8 mouse cellular contexts compared by ENCODE assay signal in the genomic region with DNA sequence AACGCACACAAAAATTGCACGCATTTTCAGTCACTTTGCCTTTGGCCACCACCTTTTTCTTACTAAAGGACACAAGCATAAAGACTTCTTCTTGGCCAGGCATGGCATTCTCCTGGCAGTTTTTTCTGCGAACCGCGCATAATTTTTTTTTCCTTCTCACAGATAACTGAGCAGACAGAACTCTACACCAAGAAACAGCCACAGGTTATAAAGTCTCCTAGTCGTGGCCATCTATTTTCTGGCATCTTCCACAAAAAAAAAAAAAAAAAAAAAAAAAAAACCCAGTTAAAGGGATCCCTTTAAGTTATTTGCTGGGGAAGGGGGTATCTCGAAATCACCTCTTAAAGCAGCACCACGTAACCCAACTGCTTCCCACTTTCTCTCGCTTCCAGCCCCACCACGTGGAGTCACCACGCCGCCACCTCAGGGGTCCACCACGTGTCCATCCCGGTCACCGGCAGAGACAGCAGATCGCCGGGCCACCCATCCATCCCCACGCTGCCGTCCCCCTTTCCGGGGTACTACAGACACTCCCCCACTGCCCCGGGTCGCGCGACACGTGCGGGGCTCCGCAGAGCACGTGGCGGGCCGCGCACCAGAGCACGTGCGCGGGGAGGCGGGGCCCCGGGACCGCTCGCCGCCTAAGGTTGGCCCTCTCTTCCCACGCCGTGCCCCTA. TPM values are rescaled to one million over a fixed set of nuclear protein-coding genes. Genes with fewer than 3 reads are reported as not detected.
DNase-seq lines count a peak whose midpoint lies in the region; ATAC-seq lines count a peak whose summit lies in the region.

No protein-coding gene starts in this region.

- peak overlapping the region; percentile 99 for H3K27ac ChIP-seq in limb, embryonic 13.5 days
- peak overlapping the region; percentile 99 for H3K27ac ChIP-seq in stomach, embryonic 14.5 days (ENCODE audit: low read length)

- no peak; the same call in 1 of the 2 replicates for ATAC-seq in megakaryocyte, adult 5-6 weeks (ENCODE audit: poor library complexity, severe bottlenecking)
- ATAC-seq in limb, embryonic 13.5 days (ENCODE audit: low FRiP score, low read depth): no peak; the same call in 1 of the 2 replicates
- ATAC-seq in stomach, embryonic 14.5 days (ENCODE audit: insufficient number of reproducible peaks, insufficient read depth, low FRiP score, low read depth): no peak

- H3K4me3 ChIP-seq in megakaryocyte, embryonic 14.5 days (replicated peaks): peak overlapping the region; percentile 98
- H3K4me3 ChIP-seq in limb, embryonic 13.5 days: peak overlapping the region; percentile 92
- H3K4me3 ChIP-seq in stomach, embryonic 14.5 days (ENCODE audit: low read depth, low read length): peak overlapping the region; percentile 83

- H3K4me1 ChIP-seq in megakaryocyte, embryonic 14.5 days: peaks cover 70% of the 10 kb centered on the region
- H3K4me1 ChIP-seq in limb, embryonic 13.5 days: peaks cover 26% of the 10 kb centered on the region
- peaks cover 18% of the 10 kb centered on the region; the same call in 1 of the 2 replicates for H3K4me1 ChIP-seq in stomach, embryonic 14.5 days (ENCODE audit: control insufficient read depth, insufficient read depth, low read length)

- H3K9ac ChIP-seq in limb, embryonic 13.5 days: peak overlapping the region; percentile 96
- peak overlapping the region; percentile 86 for H3K9ac ChIP-seq in stomach, embryonic 14.5 days (replicated peaks; ENCODE audit: low read depth, low read length)

- H3K9me3 ChIP-seq in megakaryocyte, embryonic 14.5 days: no peaks in the 10 kb centered on the region
- no peaks in the 10 kb centered on the region for H3K9me3 ChIP-seq in limb, embryonic 13.5 days
- no peaks in the 10 kb centered on the region for H3K9me3 ChIP-seq in stomach, embryonic 14.5 days (ENCODE audit: control insufficient read depth, low read depth, low read length)

- peaks cover 47% of the 10 kb centered on the region for H3K36me3 ChIP-seq in megakaryocyte, embryonic 14.5 days (replicated peaks; ENCODE audit: low read length)
- peaks cover 42% of the 10 kb centered on the region for H3K36me3 ChIP-seq in limb, embryonic 13.5 days
- H3K36me3 ChIP-seq in stomach, embryonic 14.5 days (ENCODE audit: control insufficient read depth, insufficient read depth, low read length): peaks cover 42% of the 10 kb centered on the region

- DNase-seq in cerebellum, adult 11-12 months: peak; percentile 38
- no peak for DNase-seq in cerebellum, postnatal 10 days
- no peak for DNase-seq in adipocyte (ENCODE audit: low spot score)
- no peak for DNase-seq in urinary bladder, postnatal 14 days (ENCODE audit: low spot score)

- WGBS in limb, embryonic 13.5 days: under 1% methylated on average over 41 of the region's 41 CpGs
- WGBS in stomach, embryonic 14.5 days: under 1% methylated on average over 38 of the region's 41 CpGs

- peak overlapping the region; percentile 89 for H3K4me2 ChIP-seq in limb, embryonic 13.5 days (replicated peaks)
- H3K4me2 ChIP-seq in stomach, embryonic 14.5 days (replicated peaks; ENCODE audit: low read depth, low read length): peak overlapping the region; percentile 83

- no peaks in the 10 kb centered on the region for H3K27me3 ChIP-seq in megakaryocyte, embryonic 14.5 days (replicated peaks)
- no peaks in the 10 kb centered on the region for H3K27me3 ChIP-seq in limb, embryonic 13.5 days
- H3K27me3 ChIP-seq in stomach, embryonic 14.5 days (ENCODE audit: control insufficient read depth, insufficient read depth, low read length): no peaks in the 10 kb centered on the region

RNA-seq across cellular contexts. Expression of a gene that starts 0.8 kb away (rescaled TPM):
- polyA plus RNA-seq in megakaryocyte, embryonic 14.5 days (2012; ENCODE audit: insufficient read depth, low replicate concordance): 70.4 and 932 TPM in 2 replicates
- 150 and 167 TPM in 2 replicates for total RNA-seq in megakaryocyte, adult 5-6 weeks (2015)
- total RNA-seq in megakaryocyte, adult 5-6 weeks (2017): 156 and 194 TPM in 2 replicates
- polyA plus RNA-seq in limb, embryonic 13.5 days (2015; fragmentation: Nextera tagmentation; extraction: Ambion mirVana): 418 and 419 TPM in 2 replicates
- 335 and 360 TPM in 2 replicates for polyA plus RNA-seq in stomach, embryonic 14.5 days (2014; fragmentation: Nextera tagmentation; extraction: Ambion mirVana)

RNA-seq across cellular contexts. Expression of a gene that starts 55.7 kb away (rescaled TPM):
- 3.7 and 8.8 TPM in 2 replicates for polyA plus RNA-seq in megakaryocyte, embryonic 14.5 days (2012; ENCODE audit: insufficient read depth, low replicate concordance)
- total RNA-seq in megakaryocyte, adult 5-6 weeks (2015): 0.27 and 0.36 TPM in 2 replicates
- total RNA-seq in megakaryocyte, adult 5-6 weeks (2017): not detected in 2 replicates
- polyA plus RNA-seq in limb, embryonic 13.5 days (2015; fragmentation: Nextera tagmentation; extraction: Ambion mirVana): 8.3 and 9.6 TPM in 2 replicates
- polyA plus RNA-seq in stomach, embryonic 14.5 days (2014; fragmentation: Nextera tagmentation; extraction: Ambion mirVana): 6.7 and 7.3 TPM in 2 replicates
